Mouse (Mus musculus): Measurements from ENCODE around the gene Amn1. TPM values are rescaled to one million over a fixed set of nuclear protein-coding genes. Genes with fewer than 3 reads are reported as not detected.

Amn1 gene
- total RNA-seq, 2 experiments from 2014 or later = 34.1 to 36.0 TPM

DNA sequence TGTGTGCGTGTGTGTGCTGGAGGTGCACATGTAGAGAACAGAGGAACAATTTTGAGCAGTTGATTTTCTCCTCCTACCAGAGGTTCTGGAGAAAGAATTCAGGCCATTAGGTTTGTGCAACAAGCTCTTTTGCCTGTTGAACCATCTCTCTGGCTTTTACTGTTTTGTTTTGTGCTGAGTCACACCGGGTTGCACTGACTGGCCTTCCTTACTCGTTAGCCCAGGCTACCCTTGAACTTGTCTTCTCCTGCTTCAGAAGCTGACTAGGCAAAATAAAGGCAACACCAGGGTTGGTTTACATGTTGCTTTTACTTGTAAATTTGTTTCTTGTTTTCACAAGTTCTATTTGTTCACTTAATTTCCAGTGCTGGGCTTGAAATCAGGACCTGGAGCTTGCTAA is 65.5 kb downstream of the Amn1 start:
- DNase-seq (ENCODE audit: low spot score in 2 of 2) = no peak
- intact Hi-C loops (cut with DNase I) = loop anchor here (5.0 kb wide), 1 partner anchor 176 kb away; the partner anchor contains the start of gene Sinhcaf

GRCm38 (mm10) chr6:149119853-149120252 is 68.7 kb downstream of the Amn1 start:
- DNase-seq (ENCODE audit: low spot score in 2 of 2) = peak; percentile 82 to 83
- intact Hi-C loops (cut with DNase I) = loop anchor here (2.0 to 5.0 kb wide), 2 partner anchors 109 to 173 kb away; partner anchors contain the start of gene Sinhcaf

- intact Hi-C loops (cut with DNase I) = loop anchor here (2.0 kb wide), 1 partner anchor 108 kb away; no protein-coding TSS in a partner anchor
- no peak for DNase-seq (ENCODE audit: low spot score in 2 of 2)
Observed at GRCm38 (mm10) chr6:149118935-149119334, 69.6 kb downstream of the Amn1 start.

DNA sequence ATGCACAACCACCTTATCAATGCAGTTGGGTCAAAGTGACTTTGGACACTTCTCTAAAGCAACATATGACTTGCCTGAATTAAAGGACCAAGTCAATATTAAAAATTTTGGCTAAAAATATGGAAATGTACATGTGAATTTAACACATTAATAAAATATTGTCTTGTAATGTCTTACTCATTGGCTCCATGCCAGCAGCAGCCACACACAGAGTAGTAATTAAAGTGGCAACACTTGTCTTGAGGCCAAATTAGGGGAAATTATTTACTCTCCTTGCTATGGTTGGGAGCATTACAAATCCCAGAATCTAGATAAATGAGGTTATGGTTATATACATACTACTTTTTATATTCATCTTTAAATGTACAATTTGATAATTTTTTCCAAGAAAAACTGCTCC is 71.5 kb downstream of the Amn1 start:
- no peak for DNase-seq (ENCODE audit: low spot score in 2 of 2)
- intact Hi-C loops (cut with DNase I) = no loop called here

GRCm38 (mm10) chr6:149108909-149109308 is 79.6 kb downstream of the Amn1 start:
- intact Hi-C loops (cut with DNase I) = loop anchor here (10.0 kb wide), 1 partner anchor 164 kb away; the partner anchor contains the start of gene Sinhcaf
- no peak for DNase-seq (ENCODE audit: low spot score in 2 of 2)

DNA sequence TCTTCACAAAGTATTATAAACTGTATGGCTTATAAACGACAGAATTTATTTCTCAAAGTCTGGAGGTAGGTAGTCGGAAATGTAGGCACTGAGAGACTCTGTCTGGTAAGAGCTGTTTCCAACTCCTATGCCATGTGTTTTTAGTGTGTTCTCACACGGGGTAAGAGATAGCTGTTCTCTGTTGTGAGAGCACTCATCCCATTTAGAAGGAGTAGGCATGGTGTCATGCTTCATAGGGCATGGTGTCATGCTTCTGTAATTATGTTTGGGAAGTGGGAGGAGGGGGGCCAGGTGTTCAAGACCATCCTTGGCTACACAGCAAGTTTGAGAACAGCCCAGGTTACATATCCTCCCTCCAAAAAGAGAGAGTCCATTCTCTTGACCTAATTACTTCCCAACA is 80.9 kb downstream of the Amn1 start:
- no peak for DNase-seq (ENCODE audit: low spot score in 2 of 2)
- intact Hi-C loops (cut with DNase I) = loop anchor here (10.0 kb wide), 1 partner anchor 163 kb away; the partner anchor contains the start of gene Sinhcaf

Other genes with a start within 250 kb of the Amn1 start
- 1 to 10 TPM; 2.3 to 4.3 TPM for gene Sinhcaf, start 242.2 kb downstream of the Amn1 start, total RNA-seq (2021)
- gene Dennd5b, start 87.0 kb downstream of the Amn1 start, total RNA-seq (2021) = 10 to 100 TPM; 52.9 to 59.1 TPM
- not detected for gene Gm10203, start 58.5 kb downstream of the Amn1 start, total RNA-seq (2021)
- 1 to 10 TPM; 1.8 to 2.1 TPM for gene Etfbkmt, start 48.9 kb downstream of the Amn1 start, total RNA-seq (2021)
- gene Resf1, start 120.7 kb upstream of the Amn1 start, total RNA-seq (2021) = 10 to 100 TPM; 13.7 to 15.8 TPM
- 10 to 100 TPM; 54.4 to 64.0 TPM for gene Bicd1, start 220.2 kb upstream of the Amn1 start, total RNA-seq (2021)

All from left cerebral cortex, postnatal 14 days (tissue).